Mouse (Mus musculus) gastrocnemius, postnatal 25 days (tissue): Measurements from ENCODE around the gene Ccdc185. TPM values are rescaled to one million over a fixed set of nuclear protein-coding genes. Genes with fewer than 3 reads are reported as not detected.

Source experiments
- DNase-seq: peaks from one replicate; pipeline ENCODE4 v3.0.0; 2022
- total RNA-seq, 2 experiments: library from RNA; stranded (reverse); gene quantifications; 1 replicate in 1 of 2; 2 replicates in 1 of 2; pipeline ENCODE4 v1.2.3; 2021

Ccdc185 gene
- total RNA-seq, 2 experiments from 2014 or later = not detected

DNA sequence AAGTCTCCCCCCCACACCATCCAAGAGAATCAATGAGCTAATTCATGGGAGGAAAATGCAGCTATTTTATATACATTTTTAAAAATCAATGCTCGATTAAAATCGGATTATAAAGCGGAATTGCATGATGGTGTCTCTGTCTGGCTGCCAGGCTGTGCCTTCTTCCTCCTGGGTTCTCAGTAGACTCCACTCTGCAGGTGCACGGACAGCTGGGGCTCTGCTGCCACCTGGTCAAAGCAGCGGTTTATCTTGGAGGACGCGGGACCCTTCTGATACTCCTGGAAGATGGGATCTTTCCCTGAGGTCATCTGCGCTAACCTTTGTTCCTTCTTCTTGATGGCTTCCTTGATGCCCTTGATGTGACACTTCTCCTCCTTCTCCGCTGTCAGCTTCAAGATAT, 1.9 kb downstream of the Ccdc185 start:
- no peak for DNase-seq

DNA sequence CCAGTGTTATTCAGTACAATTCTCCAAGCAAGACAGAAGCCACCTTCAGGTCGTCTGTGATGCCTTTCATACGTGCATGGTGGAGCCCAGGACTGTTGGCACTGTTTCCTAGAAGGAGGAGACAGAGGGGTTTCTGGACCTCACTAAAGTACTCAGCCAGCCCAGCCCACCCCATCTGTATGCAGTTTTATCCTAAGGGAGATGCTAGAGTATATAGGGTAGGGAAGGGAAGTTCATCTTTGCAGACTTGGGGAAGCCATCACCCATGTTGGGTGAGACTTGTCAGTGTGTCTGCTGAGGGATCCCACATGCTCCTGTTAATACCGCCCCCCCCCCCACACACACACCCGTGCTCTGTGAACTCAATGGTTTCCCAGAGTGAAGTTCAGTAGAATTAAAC, 13.1 kb downstream of the Ccdc185 start:
- DNase-seq = no peak

DNA sequence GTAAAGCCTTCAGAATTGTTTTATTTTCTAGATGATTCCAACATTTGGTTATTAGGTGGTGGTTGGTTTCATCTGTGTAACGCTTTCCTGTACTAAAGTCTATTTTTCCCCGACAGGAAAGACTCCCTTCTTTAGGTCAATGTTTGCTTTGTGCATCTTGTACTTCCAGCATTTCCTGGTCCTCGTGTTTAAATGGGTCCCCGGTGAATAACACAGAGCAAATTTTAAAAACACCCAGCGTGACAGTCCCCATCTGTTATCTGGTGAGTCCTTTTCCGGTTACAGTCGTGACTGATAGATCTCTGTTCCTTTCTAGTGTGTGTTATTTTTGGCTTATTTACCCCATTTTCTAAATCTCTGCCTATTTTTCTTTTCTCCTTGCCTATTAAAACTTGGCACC, 16.3 kb downstream of the Ccdc185 start:
- no peak for DNase-seq

DNA sequence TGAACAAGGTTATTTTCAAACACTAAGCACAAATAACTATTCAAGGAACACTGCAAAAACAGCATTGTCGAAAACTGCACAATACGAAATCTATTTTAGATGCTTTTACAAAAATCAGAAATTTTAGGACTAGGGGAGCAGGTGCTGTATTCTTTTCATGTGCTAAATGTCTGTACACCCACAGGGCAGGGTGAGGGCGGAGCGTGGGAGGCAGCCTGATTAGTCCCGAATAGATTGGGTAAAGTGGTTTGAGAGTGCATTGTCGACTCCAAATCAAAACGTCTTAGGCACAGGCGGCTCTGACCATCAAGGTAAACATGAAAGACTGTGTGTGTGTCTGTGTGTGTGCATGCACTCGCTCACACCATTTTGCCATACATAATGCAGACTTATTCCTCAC, 20.0 kb downstream of the Ccdc185 start:
- no peak for DNase-seq

DNA sequence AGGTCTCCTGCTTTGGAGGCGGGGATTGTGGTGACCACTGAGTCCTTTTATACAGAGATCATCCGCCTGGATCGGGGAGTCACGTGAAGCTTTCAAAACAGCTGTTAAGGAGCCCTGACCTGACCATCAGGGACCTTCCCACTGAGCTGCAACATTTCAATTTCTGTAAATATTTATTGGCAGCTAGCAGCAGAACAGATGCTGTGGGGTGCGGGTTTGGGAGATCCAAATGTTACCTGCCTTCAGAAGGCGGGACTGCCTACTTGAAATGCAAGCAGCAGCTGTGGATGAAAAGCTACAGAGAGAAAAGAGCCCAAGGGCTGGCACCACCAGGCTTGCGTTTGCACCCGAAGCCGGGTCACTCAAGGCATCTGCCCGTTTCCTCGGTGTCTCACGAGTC, 21.4 kb downstream of the Ccdc185 start:
- DNase-seq = no peak

DNA sequence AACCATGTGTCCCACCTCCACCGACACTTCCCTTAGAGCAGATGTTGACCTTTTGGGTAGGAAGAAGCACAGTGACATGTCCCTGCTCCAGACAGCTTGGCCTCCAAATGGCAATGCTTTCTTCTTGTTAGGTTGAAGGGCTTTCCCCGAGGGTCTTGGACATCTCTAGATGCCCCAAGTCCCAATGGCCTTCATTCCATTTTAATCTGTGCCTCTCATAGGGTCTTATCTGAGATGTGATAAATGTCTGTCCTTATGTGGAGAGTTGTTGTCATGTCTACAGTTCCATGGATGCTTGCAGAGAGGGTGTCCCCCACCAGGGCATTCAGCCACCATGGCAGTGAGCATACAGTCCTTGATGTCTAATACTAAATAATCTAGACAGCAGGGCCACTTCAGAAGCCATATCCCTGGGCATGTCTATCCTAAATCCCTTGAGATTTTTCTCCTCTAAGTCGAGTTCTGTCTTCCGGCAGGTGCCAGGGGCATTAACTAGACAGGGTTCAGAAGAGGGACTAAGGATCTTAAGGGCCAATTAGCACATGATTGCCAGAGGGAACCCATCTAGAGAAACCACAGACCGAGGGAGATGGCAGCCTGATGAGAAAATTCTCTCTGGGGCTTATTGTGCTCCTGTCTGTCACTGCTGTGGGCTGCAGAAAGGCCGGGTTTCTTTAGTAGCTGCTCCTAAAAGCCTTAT, 34.6 kb downstream of the Ccdc185 start:
- no peak for DNase-seq

DNA sequence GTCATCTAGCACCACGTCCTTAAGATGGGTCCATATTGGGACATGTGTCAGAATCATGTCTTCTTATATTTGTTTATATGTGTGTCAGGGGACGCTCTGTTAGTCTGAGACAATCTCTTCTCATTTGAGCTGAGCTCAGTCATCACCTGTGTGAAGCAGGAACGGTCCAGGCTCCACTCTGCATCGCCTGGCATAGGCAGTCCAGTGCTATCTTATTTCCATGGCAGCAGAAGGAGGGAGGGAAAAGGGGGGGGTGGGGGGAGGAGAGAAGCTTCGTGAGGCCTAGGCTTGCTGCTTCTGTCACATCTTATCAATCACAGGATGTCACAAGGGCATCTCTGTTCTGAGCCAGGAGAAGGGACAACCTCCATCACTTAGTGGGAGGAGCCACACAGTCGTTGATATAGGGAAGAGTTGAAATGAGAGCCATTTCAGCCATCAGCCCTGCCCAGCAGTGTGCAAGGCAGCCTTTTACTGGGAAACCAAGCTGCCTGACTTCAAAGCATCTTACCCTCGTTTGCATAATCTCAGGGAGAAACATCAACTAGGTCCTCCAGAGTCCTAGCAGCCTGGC, 37.5 kb downstream of the Ccdc185 start:
- no peak for DNase-seq

DNA sequence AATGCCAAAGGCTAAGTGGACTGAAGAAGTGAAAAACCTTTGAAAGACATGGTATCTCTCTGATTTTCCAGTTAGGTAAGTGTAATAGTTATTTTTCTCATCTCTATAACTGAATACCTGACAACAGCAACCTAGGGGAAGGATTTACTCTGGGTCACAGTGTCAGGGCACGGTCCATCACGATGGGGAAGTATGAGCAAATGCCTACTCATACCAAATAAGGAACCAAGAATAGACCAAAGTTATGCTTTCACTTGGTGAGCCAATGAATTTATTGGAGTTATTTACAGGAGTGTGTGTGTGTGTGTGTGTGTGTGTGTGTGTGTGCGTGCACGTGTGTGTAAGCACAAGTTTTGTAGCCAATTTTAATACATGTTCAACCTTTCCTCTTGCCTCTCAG, 41.5 kb downstream of the Ccdc185 start:
- DNase-seq = no peak

DNA sequence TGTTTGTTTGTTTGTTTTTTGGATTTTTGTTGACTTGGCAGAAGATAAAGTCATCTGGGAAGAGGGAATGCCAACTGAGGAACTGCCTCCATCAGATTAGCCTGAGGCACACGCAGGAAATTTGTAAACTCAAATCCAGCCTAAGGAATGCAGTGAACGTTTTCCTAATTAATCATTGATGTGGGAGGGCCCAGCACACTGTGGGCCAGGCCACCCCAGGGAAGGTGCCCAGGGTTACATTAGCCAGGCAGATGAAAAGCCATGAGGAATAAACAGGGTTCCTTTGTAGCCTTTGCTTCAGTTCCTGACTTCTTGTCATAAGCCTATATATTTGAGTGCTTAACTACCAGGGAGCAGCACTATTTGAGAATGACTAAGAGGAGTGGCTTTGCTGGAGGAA, 44.1 kb downstream of the Ccdc185 start:
- DNase-seq = no peak

DNA sequence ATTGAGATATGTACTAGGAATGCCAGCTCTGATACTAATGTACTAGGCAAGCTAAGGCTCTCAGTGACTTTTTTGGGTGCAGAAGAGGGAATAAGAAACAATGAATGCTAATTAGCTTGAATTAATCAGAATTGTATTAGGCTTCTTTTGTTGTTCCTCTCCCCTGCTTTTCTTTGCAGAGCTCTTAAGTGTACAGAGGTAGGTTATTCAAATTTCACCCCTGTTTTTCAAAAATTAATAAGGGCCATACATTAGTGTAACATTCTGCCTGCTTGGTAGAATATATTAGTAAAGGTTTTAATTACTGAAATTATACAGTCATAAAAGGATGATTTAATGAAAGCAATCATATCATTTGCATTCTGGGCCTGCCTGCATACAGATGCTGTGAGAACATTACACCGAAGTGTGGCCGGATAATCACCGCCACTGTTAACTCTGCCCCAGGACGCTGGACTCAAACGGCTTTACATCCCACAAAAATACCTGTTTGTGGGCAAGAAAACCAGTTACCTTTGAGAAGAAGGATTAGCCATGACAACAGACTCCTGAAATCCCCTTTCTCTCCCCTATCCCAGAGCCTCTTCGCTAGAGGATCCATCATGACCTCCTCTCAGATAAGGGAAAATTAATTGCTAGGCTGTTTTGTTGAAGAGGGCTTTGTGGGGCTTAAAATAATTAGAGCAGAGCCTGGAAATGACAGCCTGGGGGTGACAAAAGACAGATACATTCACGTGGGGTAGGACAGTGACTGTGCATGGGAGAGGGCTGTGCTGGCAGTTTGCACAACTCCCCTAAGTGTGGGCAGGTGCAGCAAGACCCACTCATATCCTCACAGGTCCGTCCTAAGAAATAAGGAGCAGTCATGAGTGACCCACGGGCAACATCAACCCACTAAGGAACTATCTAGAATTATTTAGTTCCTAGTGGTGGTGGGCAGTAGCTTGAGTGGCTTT, 49.3 kb downstream of the Ccdc185 start:
- DNase-seq = no peak

Other genes with a start within 250 kb of the Ccdc185 start
- 10 to 100 TPM; 52.0 to 59.4 TPM for gene Capn2, start 231.6 kb downstream of the Ccdc185 start, total RNA-seq
- gene Capn8, start 184.2 kb downstream of the Ccdc185 start, total RNA-seq = not detected
- under 1 TPM; 0.72 to 0.88 TPM for gene Susd4, start 14.7 kb upstream of the Ccdc185 start, total RNA-seq
- 1 to 10 TPM; 1.5 to 2.0 TPM for gene Tlr5, start 205.6 kb upstream of the Ccdc185 start, total RNA-seq